Mouse (Mus musculus) midbrain, embryonic 13.5 days (tissue): ENCODE results near the gene Lpp. TPM values are rescaled to one million over a fixed set of nuclear protein-coding genes. Genes with fewer than 3 reads are reported as not detected.
A peak's percentile ranks its signal among the peaks of the same experiment; 100 is the strongest.

Experiments
- ATAC-seq: fragments of 200-750 bp; cut with Nextera tagmentation; 2 replicates; pipeline ENCODE4 v1.8.0; 2017; ENCODE audit warnings: mild to moderate bottlenecking, moderate TSS enrichment, moderate library complexity
- H3K27ac ChIP-seq: fragments of 300-500 bp; sonication (generic); 2 replicates; pipeline ENCODE4 v1.5.1; 2015; ENCODE audit warnings: inconsistent platforms, mild to moderate bottlenecking, moderate library complexity
- H3K27me3 ChIP-seq: fragments of 300-500 bp; sonication (generic); 2 replicates; pipeline ENCODE4 v1.6.1; 2015; ENCODE audit warnings: mild to moderate bottlenecking, inconsistent platforms
- H3K36me3 ChIP-seq: fragments of 300-500 bp; sonication (generic); 2 replicates; pipeline ENCODE4 v1.6.1; 2015; ENCODE audit warnings: mild to moderate bottlenecking, inconsistent platforms
- H3K4me1 ChIP-seq: fragments of 300-500 bp; sonication (generic); replicated peaks from 2 replicates; pipeline ENCODE4 v1.6.1; 2015; ENCODE audit warnings: inconsistent platforms
- H3K4me2 ChIP-seq: fragments of 300-500 bp; sonication (generic); replicated peaks from 2 replicates; pipeline ENCODE4 v1.6.1; 2015; ENCODE audit warnings: moderate library complexity, mild to moderate bottlenecking, inconsistent platforms
- H3K4me3 ChIP-seq: fragments of 300-500 bp; sonication (generic); replicated peaks from 2 replicates; pipeline ENCODE4 v1.5.1; 2015; ENCODE audit warnings: mild to moderate bottlenecking, inconsistent platforms
- H3K9ac ChIP-seq: fragments of 300-500 bp; sonication (generic); replicated peaks from 2 replicates; pipeline ENCODE4 v1.6.1; 2015; ENCODE audit warnings: mild to moderate bottlenecking, inconsistent platforms
- H3K9me3 ChIP-seq: fragments of 300-500 bp; sonication (generic); 2 replicates; pipeline ENCODE4 v1.6.1; 2016; ENCODE audit warnings: mild to moderate bottlenecking, inconsistent platforms
- WGBS: fragments of 180-500 bp; shearing (Covaris S2); methylation state at CpG from one replicate; pipeline ENCODE4 v1.1.7; 2015; 5-methylcytosine and 5-hydroxymethylcytosine counted together
- polyA plus RNA-seq: library from polyadenylated mRNA; unstranded; fragments of >200 nt; fragmentation: Nextera tagmentation; extraction: Ambion mirVana; gene quantifications from 2 replicates; pipeline ENCODE4 v1.2.1, GENCODE M21; 2015

Gene Lpp
- polyA plus RNA-seq, 1 experiment from 2014 or later = 9.0 TPM

DNA sequence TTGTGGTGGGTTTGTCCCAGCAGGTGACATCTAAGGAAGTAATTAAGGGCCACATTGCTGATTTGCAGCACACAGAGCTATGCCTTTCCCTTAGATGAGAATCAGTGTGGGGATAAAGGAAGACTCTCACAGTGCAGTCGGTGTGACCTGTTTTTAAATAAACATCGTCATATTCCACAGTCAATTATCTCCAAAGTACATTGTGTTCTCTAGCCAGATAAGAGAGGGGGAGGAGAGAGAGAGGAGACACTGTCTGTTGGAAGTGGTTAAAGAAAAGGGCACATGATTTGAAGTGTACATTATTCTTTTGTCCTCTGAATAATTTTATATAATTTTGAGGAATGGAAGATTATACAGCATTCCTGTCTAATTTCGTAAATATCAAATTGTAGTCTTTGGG lies 388.6 kb downstream of the Lpp start:
- no peaks in the 10 kb centered on the region for H3K9me3 ChIP-seq
- H3K4me1 ChIP-seq = peaks cover 8% of the 10 kb centered on the region
- no peak for ATAC-seq
- no peaks in the 10 kb centered on the region for H3K36me3 ChIP-seq
- no peak overlapping the region for H3K27ac ChIP-seq
- 77% methylated on average over 3 of the region's 3 CpGs for WGBS
- no peak overlapping the region for H3K9ac ChIP-seq
- H3K4me2 ChIP-seq = no peak overlapping the region
- H3K27me3 ChIP-seq = no peaks in the 10 kb centered on the region
- H3K4me3 ChIP-seq = no peak overlapping the region

DNA sequence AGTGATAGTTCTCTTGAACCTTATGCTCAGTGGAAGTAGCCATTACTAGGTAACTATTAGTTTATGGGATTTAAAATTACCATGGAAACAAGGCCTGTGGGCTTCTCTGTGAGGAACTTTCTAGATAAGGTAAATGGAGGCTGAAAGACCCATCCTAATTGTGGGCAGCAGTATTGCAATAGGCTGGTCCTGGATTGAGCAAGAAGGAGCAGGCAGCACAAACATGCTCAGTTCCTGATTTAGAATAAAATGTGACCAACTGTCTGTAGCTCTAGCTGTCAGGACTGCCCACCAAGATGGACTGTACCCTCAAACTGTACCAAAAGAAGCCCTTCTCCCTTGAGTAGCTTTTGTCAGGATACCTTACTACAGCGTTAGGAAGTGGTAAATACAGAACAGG lies 392.3 kb downstream of the Lpp start:
- no peaks in the 10 kb centered on the region for H3K36me3 ChIP-seq
- no peak overlapping the region for H3K9ac ChIP-seq
- ATAC-seq = no peak
- H3K4me1 ChIP-seq = no peaks in the 10 kb centered on the region
- H3K9me3 ChIP-seq = no peaks in the 10 kb centered on the region
- no peaks in the 10 kb centered on the region for H3K27me3 ChIP-seq
- WGBS = 93% methylated on average over 1 of the region's 1 CpGs
- H3K4me3 ChIP-seq = no peak overlapping the region
- H3K27ac ChIP-seq = no peak overlapping the region
- H3K4me2 ChIP-seq = no peak overlapping the region

DNA sequence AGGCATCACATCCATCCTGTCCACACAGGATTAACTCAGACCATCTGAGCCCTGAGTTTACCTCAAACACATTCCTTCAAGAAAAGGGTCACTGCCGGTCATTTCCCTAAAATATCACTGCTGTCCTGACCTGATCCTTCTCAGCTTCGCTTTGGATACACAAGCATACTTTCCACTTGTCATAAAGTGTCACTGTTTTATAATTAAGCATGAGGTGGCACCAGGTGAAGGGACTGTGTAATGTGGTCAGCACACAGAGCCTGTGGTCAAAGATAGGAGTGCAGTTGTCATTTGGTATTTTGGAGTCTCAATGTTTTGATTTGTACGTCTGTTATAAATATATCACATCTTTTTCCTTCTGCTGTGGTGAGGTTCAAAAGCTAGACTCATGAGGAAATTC lies 395.7 kb downstream of the Lpp start:
- H3K4me2 ChIP-seq = no peak overlapping the region
- no peaks in the 10 kb centered on the region for H3K4me1 ChIP-seq
- no peaks in the 10 kb centered on the region for H3K36me3 ChIP-seq
- H3K9me3 ChIP-seq = no peaks in the 10 kb centered on the region
- H3K27me3 ChIP-seq = no peaks in the 10 kb centered on the region
- no peak for ATAC-seq
- H3K4me3 ChIP-seq = no peak overlapping the region
- no peak overlapping the region for H3K9ac ChIP-seq
- H3K27ac ChIP-seq = no peak overlapping the region
- 89% methylated on average over 3 of the region's 3 CpGs for WGBS

DNA sequence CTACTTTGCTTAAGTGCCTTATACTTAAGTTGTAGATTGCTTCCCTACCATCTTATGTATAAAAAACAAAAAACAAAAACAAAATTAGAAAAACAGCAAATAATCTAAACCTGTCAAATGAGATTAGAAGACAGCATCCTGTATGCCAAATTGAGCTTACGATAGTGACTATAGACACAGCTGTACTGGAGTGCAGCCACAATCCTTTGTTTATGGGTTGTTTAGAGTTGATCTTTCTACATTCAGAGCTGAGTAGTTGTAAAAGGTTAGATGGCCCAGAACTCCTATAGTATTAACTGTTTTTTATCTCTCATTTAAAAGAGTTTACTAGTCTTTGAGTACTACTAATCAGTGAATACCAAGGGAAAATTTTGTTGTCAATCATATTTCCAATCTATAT lies 398.1 kb downstream of the Lpp start:
- Histone ChIP-seq H3K4me2 (no peak overlapping the region), H3K27me3 (no peaks in the 10 kb centered on the region), H3K27ac (no peak overlapping the region), H3K4me1 (no peaks in the 10 kb centered on the region), H3K36me3 (no peaks in the 10 kb centered on the region), H3K9ac (no peak overlapping the region), H3K9me3 (no peaks in the 10 kb centered on the region), H3K4me3 (no peak overlapping the region)
- WGBS = 93% methylated on average over 1 of the region's 1 CpGs
- ATAC-seq = no peak

DNA sequence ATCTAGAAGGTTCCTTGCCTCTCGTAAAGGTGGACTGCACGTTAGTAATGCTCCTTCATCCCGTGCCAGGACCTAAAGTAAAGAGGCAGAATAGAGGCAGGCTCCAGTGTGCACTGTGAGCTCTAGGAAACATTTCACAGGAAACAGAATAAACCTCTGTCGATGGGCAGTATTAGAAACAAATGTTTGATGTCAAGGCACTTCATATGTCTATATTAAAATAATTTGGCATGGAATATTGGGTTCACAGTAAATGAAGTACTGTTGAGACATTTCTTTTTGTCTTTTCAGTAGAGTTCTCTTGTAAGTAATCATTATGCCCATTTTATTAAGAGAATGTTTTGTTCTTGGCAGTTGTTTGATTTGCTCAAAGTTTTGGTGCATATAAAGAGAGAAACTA lies 398.7 kb downstream of the Lpp start:
- H3K36me3 ChIP-seq = no peaks in the 10 kb centered on the region
- ATAC-seq = no peak
- no peak overlapping the region for H3K27ac ChIP-seq
- 92% methylated on average over 4 of the region's 4 CpGs for WGBS
- H3K9me3 ChIP-seq = no peaks in the 10 kb centered on the region
- H3K27me3 ChIP-seq = no peaks in the 10 kb centered on the region
- no peak overlapping the region for H3K4me2 ChIP-seq
- H3K9ac ChIP-seq = no peak overlapping the region
- H3K4me1 ChIP-seq = no peaks in the 10 kb centered on the region
- no peak overlapping the region for H3K4me3 ChIP-seq

DNA sequence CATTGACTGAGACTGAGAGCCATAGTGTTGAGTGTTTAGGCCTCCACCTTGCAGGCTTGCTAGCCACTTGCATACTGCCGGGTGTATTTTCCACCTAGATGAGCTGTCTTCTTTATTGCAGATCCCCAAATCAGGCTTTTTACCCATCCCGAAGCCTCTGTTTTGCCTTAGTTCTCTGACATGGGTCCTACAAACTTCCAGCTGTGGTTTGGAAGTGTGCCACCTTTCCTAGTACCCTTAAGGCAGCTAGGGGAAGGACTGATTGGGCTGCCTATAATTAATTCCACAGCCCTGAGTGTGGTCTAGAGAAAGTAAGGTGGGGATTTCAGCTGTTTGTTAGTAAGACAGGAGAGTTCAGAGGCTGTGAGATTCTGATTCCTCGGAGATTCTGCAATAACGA lies 399.5 kb downstream of the Lpp start:
- no peak overlapping the region for H3K4me2 ChIP-seq
- H3K4me1 ChIP-seq = no peaks in the 10 kb centered on the region
- no peak overlapping the region for H3K27ac ChIP-seq
- no peak for ATAC-seq
- no peak overlapping the region for H3K4me3 ChIP-seq
- no peaks in the 10 kb centered on the region for H3K27me3 ChIP-seq
- no peaks in the 10 kb centered on the region for H3K36me3 ChIP-seq
- H3K9me3 ChIP-seq = no peaks in the 10 kb centered on the region
- no peak overlapping the region for H3K9ac ChIP-seq
- WGBS = 86% methylated on average over 4 of the region's 4 CpGs

DNA sequence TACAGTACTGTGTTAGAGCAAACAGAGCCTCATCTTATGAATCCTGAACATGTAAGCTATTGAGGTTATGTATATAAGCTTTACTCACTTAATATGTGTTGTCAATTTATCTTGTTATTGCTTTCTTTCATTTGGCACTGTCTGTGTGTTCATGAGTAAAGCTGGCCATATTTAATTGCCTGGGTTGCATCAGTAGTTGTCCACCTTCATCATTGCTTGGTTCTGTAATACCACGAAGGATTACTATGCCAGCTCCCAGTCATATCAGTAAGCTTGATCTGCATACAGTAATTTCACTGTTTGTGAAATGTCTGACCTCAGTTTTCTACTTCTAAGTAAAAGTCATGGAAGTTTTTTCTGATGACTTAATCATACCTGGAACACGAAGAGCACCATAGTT lies 401.4 kb downstream of the Lpp start:
- no peak overlapping the region for H3K9ac ChIP-seq
- no peaks in the 10 kb centered on the region for H3K36me3 ChIP-seq
- ATAC-seq = no peak
- no peaks in the 10 kb centered on the region for H3K4me1 ChIP-seq
- H3K27me3 ChIP-seq = no peaks in the 10 kb centered on the region
- no peaks in the 10 kb centered on the region for H3K9me3 ChIP-seq
- no peak overlapping the region for H3K27ac ChIP-seq
- WGBS = 89% methylated on average over 2 of the region's 2 CpGs
- no peak overlapping the region for H3K4me3 ChIP-seq
- no peak overlapping the region for H3K4me2 ChIP-seq

DNA sequence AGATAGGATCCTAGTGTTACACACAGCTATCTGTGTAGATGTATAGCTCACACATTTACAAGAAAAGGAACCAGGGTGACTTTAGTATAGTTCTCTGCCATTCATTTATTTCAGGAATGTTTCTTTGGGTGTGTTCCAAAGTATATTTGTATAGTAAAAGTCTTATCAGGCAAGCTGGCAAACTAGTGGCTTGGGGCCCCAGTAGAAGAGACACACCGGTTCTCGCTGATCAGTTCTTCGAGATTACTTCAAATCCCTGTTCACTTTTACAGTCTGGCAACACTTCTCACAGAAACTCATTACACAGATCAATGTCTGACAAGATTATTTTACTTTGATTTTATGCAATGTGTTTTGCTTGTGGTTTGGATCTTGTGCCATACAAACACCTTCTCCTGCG lies 408.0 kb downstream of the Lpp start:
- H3K4me3 ChIP-seq = no peak overlapping the region

DNA sequence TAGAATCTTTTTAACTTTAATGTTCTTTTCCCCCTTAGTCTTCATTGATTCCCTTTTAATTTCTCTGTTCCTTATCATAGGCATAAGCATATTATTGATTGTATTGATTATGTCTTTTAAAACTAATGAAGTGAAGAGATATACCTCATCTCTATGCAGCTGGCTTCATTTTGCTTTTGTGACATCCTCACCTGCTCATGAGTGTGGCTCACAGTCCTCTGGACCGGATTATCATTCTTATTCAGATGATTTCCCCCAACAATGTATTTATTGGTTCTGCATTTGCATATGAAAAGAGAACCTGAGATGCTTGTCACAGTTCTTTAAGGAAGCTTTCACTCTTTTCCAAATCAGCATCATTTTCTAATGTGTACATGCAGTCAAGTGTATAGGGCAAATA lies 408.5 kb downstream of the Lpp start:
- Histone ChIP-seq H3K9ac (no peak overlapping the region), H3K27ac (no peak overlapping the region), H3K4me1 (peaks cover 12% of the 10 kb centered on the region), H3K4me2 (no peak overlapping the region), H3K9me3 (no peaks in the 10 kb centered on the region), H3K27me3 (no peaks in the 10 kb centered on the region), H3K36me3 (no peaks in the 10 kb centered on the region), H3K4me3 (no peak overlapping the region)
- ATAC-seq = no peak
- WGBS = 5% methylated on average over 1 of the region's 1 CpGs

More for the DNA sequence above, 408.0 kb downstream of the Lpp start:
- no peaks in the 10 kb centered on the region for H3K27me3 ChIP-seq
- no peaks in the 10 kb centered on the region for H3K9me3 ChIP-seq
- ATAC-seq = no peak
- H3K27ac ChIP-seq = no peak overlapping the region
- no peak overlapping the region for H3K4me2 ChIP-seq
- H3K9ac ChIP-seq = no peak overlapping the region
- H3K36me3 ChIP-seq = no peaks in the 10 kb centered on the region
- H3K4me1 ChIP-seq = peaks cover 12% of the 10 kb centered on the region
- WGBS = 70% methylated on average over 4 of the region's 4 CpGs

DNA sequence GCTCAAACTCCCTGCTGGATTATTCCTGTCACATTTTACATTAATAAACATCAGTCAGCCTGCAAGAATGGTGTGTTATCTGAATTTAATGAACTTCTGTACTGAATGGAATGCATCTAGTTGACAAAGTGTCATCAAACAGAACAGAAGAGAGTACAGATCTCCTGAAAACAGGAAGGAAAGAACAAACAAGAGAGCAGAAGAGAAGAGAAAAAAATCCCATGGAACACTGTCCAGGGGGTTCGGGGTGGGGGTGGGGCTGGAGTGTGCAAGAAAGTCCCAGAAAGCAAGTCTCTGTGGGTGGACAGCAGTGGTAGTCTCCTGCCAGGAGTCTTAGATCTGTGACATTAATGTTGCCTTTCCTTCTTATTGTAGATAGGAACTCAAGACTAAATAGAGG lies 412.8 kb downstream of the Lpp start:
- Histone ChIP-seq H3K4me1 (peaks cover 12% of the 10 kb centered on the region), H3K9ac (no peak overlapping the region), H3K4me3 (no peak overlapping the region), H3K27me3 (no peaks in the 10 kb centered on the region), H3K36me3 (no peaks in the 10 kb centered on the region), H3K4me2 (no peak overlapping the region), H3K9me3 (no peaks in the 10 kb centered on the region), H3K27ac (no peak overlapping the region)
- WGBS = 100% methylated on average over 1 of the region's 1 CpGs
- 0 out of 2 replicates have a peak, but pooled peaks have one; percentile 24 for ATAC-seq

DNA sequence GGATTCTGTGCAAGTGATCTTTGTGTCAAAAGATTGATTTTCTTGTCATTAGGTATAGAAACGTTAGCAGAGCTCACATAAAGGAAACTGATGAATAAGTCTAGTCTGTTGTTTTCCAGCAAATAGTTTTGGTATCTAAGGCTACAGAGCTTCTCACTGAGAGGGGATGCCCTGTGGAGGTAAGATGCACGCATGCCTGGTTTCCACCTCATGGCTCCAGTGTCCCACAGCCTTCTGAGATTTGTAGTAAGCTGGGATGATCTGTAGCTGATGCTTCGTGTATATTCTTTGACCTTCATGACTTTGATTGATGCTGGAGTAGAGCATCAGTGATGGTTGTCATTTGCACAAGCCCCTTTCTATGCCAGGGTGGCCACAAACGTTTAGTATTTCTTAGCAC lies 414.3 kb downstream of the Lpp start:
- Histone ChIP-seq H3K4me2 (no peak overlapping the region), H3K4me1 (no peaks in the 10 kb centered on the region; the same call in 1 of the 2 replicates), H3K9ac (no peak overlapping the region), H3K9me3 (no peaks in the 10 kb centered on the region), H3K27me3 (no peaks in the 10 kb centered on the region), H3K4me3 (no peak overlapping the region), H3K27ac (no peak overlapping the region), H3K36me3 (no peaks in the 10 kb centered on the region)
- ATAC-seq = no peak
- WGBS = 50% methylated on average over 4 of the region's 4 CpGs

DNA sequence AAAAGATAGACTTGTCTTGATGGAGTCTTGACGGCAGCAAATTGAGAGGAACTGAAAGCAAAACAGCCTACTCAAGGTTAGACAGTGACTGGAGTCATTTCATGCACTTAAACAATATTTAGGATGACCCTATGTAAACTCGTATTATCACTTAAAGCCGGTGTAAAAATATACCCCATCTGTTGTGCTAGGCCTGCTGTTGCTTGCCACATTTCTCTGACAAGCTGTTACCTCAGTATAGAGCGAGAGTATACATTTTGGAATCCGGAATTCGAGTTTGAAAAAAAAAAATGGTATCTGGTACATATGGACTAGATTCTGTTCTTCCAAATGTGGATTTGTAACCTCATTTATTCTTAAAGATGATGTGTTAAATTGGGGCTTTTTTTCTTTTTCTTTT lies 416.5 kb downstream of the Lpp start:
- no peaks in the 10 kb centered on the region for H3K9me3 ChIP-seq
- no peak overlapping the region for H3K4me2 ChIP-seq
- H3K4me1 ChIP-seq = no peaks in the 10 kb centered on the region; the same call in 1 of the 2 replicates
- H3K36me3 ChIP-seq = no peaks in the 10 kb centered on the region
- no peak overlapping the region for H3K27ac ChIP-seq
- H3K4me3 ChIP-seq = no peak overlapping the region
- no peak for ATAC-seq
- no peak overlapping the region for H3K9ac ChIP-seq
- 93% methylated on average over 6 of the region's 6 CpGs for WGBS
- no peaks in the 10 kb centered on the region for H3K27me3 ChIP-seq

DNA sequence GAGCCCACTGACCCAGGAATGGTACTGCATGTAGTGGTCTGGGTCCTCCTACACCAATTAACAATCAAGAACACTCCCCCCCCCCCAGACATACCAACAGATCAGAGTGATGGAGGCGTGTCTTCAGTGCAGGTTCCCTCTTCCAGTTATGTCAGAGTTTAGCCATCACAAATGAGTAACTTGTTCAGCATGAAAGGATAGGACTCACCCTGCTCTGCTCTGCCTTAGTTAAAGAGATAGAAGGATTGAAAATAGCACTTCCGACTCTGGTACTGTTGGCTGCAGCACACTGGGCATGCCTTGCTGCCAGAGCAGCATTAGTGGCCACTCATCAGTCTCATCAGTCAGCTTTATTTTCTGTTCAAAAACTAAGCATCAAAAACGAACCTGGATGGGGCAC lies 423.3 kb downstream of the Lpp start:
- H3K27ac ChIP-seq = no peak overlapping the region
- no peak overlapping the region for H3K4me2 ChIP-seq
- no peaks in the 10 kb centered on the region for H3K27me3 ChIP-seq
- H3K9ac ChIP-seq = no peak overlapping the region
- 87% methylated on average over 3 of the region's 3 CpGs for WGBS
- ATAC-seq = no peak
- H3K4me1 ChIP-seq = no peaks in the 10 kb centered on the region
- H3K36me3 ChIP-seq = no peaks in the 10 kb centered on the region
- H3K9me3 ChIP-seq = no peaks in the 10 kb centered on the region
- no peak overlapping the region for H3K4me3 ChIP-seq
